Mouse (Mus musculus): Measurements from ENCODE around the gene Pou2af1. TPM values are rescaled to one million over a fixed set of nuclear protein-coding genes. Genes with fewer than 3 reads are reported as not detected.

Gene Pou2af1
- polyA plus RNA-seq, 1 experiment from 2014 or later, result 0.18 TPM

DNA sequence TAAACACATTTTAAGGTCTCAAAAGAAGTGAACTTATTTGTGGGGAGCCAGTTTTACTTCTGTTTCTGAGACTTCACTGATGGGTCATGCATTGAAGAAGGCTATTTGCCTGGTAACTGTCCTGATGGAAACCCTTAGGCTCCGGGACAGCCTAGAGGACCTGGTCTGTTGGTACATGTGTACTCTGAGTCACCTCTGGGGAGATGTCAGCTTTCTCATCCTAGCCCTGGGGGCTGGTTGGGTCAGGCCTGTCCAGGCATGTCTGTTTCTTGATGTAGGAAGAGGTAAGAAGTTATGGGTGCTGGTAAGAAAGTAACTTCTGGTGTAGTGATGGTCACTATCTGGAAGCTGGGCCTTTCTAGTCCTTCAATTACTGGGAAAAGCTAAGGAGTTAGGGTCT is 37.8 kb upstream of the Pou2af1 start:
- no peak overlapping the region for H3K4me2 ChIP-seq (ENCODE audit: low read length)
- ATAC-seq (ENCODE audit: low FRiP score, low TSS enrichment) (no peak), DNase-seq (no peak)
- H3K9me3 ChIP-seq (ENCODE audit: control insufficient read depth, low read length), result no peaks in the 10 kb centered on the region
- no peak overlapping the region for H3K27ac ChIP-seq (replicated peaks; ENCODE audit: low read depth, low read length)
- 97% methylated on average over 1 of the region's 1 CpGs for WGBS
- H3K4me3 ChIP-seq (replicated peaks; ENCODE audit: low read depth, low read length), result no peak overlapping the region
- no peak overlapping the region for H3K9ac ChIP-seq (replicated peaks; ENCODE audit: low read length)
- H3K36me3 ChIP-seq (ENCODE audit: control insufficient read depth, insufficient read depth, low read length), result no peaks in the 10 kb centered on the region
- H3K4me1 ChIP-seq (ENCODE audit: control insufficient read depth, insufficient read depth, low read length), result no peaks in the 10 kb centered on the region
- no peaks in the 10 kb centered on the region for H3K27me3 ChIP-seq (ENCODE audit: control insufficient read depth, insufficient read depth, low read length)

DNA sequence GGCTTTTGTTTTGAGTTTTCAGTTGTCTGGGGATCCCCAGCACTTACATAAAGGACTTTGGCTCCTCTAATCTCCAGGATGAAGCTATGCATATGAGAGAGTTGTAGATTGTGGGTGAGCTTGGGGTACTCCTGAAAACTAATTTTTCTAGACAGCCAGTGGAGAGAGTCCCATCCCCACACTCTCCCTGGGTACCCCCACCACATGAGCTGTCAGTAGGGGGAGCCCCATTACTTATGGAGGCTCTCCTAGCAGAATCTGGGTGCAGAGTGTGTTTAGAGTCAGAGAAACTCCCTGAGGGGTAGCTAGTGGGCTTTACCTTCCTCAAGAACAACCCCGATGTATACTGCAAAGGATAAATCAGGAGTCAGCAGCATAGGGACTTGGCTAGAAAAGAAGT is 35.2 kb upstream of the Pou2af1 start:
- no peaks in the 10 kb centered on the region for H3K36me3 ChIP-seq (ENCODE audit: control insufficient read depth, insufficient read depth, low read length)
- WGBS, result 97% methylated on average over 1 of the region's 1 CpGs
- ATAC-seq (ENCODE audit: low FRiP score, low TSS enrichment), result no peak
- H3K4me2 ChIP-seq (ENCODE audit: low read length), result no peak overlapping the region
- H3K27ac ChIP-seq (replicated peaks; ENCODE audit: low read depth, low read length), result no peak overlapping the region
- H3K27me3 ChIP-seq (ENCODE audit: control insufficient read depth, insufficient read depth, low read length), result no peaks in the 10 kb centered on the region
- no peaks in the 10 kb centered on the region for H3K9me3 ChIP-seq (ENCODE audit: control insufficient read depth, low read length)
- no peaks in the 10 kb centered on the region for H3K4me1 ChIP-seq (ENCODE audit: control insufficient read depth, insufficient read depth, low read length)
- no peak for DNase-seq
- no peak overlapping the region for H3K9ac ChIP-seq (replicated peaks; ENCODE audit: low read length)
- no peak overlapping the region for H3K4me3 ChIP-seq (replicated peaks; ENCODE audit: low read depth, low read length)

DNA sequence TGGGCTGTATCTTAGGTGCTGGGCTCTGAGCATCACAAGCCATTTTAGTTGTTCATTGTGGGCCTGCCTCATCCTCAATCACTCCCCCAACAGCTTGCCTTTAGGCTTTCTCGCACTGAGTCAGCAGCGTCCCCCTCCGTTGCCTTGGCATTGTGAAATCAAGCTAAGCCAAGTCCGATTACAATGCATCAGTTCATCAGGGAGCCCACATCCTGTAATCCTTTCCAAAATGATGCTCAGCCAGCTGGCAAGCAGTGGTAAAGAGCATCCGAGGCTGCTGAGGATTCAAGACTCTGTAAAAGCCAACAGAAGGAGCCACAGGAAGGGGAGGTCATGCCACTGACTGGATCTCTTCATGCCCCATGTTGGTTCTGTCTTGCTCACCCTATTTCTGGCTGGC is 32.9 kb upstream of the Pou2af1 start:
- H3K4me1 ChIP-seq (ENCODE audit: control insufficient read depth, insufficient read depth, low read length), result no peaks in the 10 kb centered on the region
- no peak overlapping the region for H3K27ac ChIP-seq (replicated peaks; ENCODE audit: low read depth, low read length)
- no peaks in the 10 kb centered on the region for H3K36me3 ChIP-seq (ENCODE audit: control insufficient read depth, insufficient read depth, low read length)
- no peaks in the 10 kb centered on the region for H3K9me3 ChIP-seq (ENCODE audit: control insufficient read depth, low read length)
- no peak for ATAC-seq (ENCODE audit: low FRiP score, low TSS enrichment)
- no peaks in the 10 kb centered on the region for H3K27me3 ChIP-seq (ENCODE audit: control insufficient read depth, insufficient read depth, low read length)
- H3K4me2 ChIP-seq (ENCODE audit: low read length), result no peak overlapping the region
- H3K9ac ChIP-seq (replicated peaks; ENCODE audit: low read length), result no peak overlapping the region
- 54% methylated on average over 5 of the region's 5 CpGs for WGBS
- peak; percentile 54 for DNase-seq
- no peak overlapping the region for H3K4me3 ChIP-seq (replicated peaks; ENCODE audit: low read depth, low read length)

DNA sequence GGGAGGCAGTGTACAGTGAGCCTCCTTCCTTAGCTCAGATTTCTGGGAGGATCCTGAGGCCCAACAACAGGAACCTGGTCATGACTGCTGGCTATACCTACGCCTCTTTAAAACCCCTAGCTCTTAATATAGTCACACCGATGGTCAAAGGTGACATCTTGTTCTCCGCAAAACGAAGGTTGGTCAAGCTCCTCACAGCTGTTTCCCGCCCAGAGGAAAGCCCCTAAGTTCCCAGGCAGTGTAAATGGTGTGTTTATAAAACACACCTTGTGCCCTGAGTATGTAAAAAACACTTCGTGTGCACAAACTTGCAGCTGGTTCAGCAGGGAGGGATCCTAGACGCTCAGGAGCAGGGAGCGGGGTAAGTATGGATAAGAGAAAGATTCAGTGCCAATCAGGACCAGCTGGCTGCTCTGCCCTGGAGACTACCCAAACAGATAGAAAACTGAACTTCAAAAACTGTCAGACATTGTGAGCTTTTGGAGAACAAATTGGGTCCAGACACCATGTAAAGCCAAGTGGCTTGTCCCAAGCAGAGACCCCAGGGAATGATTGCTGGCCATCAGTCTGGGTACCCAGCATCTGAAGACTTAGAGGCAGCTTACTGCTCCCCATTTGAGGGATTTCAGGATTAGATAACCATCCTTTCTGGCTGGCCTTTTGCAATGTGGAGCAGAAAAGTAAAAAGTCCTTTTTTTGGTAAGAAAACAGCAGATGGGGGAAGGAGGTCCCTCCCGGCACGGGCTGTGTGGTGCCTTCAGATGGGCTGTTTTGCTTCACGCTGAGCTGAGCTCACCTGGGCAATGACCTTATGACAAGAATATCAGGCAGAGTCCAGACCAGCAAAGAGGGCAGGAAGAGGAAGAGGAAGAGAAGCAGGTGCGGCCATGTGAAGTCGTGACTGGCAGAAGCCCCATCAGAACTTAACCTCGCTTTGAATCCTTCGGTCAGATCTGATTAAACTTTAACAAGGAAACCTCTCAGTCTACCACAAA is 30.5 kb upstream of the Pou2af1 start:
- 89% methylated on average over 15 of the region's 15 CpGs for WGBS
- no peak overlapping the region for H3K4me3 ChIP-seq (replicated peaks; ENCODE audit: low read depth, low read length)

DNA sequence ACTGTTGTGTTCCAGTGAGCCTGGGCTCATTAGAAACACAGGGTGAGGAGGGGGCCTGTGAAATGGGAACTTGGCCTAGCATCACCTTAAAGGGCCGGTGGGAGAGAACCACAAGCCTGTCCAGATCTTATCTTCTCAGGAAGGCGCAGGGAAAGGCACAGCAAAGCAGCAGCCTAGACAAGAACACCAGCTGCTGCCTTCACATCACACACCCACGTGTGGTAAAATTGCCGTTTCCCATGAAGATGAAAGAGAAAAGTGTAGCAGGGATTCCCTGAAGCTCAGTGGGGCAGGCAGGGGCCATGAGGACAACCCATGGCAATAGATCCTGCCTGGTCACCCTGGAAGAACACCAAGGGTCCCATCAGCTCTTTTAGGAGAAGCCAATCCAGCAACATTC is 28.1 kb upstream of the Pou2af1 start:
- Histone ChIP-seq H3K4me1 (ENCODE audit: control insufficient read depth, insufficient read depth, low read length) (no peaks in the 10 kb centered on the region), H3K9ac (replicated peaks; ENCODE audit: low read length) (no peak overlapping the region), H3K4me3 (replicated peaks; ENCODE audit: low read depth, low read length) (no peak overlapping the region), H3K4me2 (ENCODE audit: low read length) (no peak overlapping the region), H3K27me3 (ENCODE audit: control insufficient read depth, insufficient read depth, low read length) (no peaks in the 10 kb centered on the region), H3K36me3 (ENCODE audit: control insufficient read depth, insufficient read depth, low read length) (no peaks in the 10 kb centered on the region), H3K27ac (replicated peaks; ENCODE audit: low read depth, low read length) (no peak overlapping the region), H3K9me3 (ENCODE audit: control insufficient read depth, low read length) (no peaks in the 10 kb centered on the region)
- WGBS, result 77% methylated on average over 4 of the region's 4 CpGs
- no peak for ATAC-seq (ENCODE audit: low FRiP score, low TSS enrichment)
- DNase-seq, result no peak

More for the DNA sequence above, 30.5 kb upstream of the Pou2af1 start:
- no peaks in the 10 kb centered on the region for H3K36me3 ChIP-seq (ENCODE audit: control insufficient read depth, insufficient read depth, low read length)
- ATAC-seq (ENCODE audit: low FRiP score, low TSS enrichment) (no peak), DNase-seq (no peak)
- H3K9me3 ChIP-seq (ENCODE audit: control insufficient read depth, low read length), result no peaks in the 10 kb centered on the region
- H3K4me1 ChIP-seq (ENCODE audit: control insufficient read depth, insufficient read depth, low read length), result no peaks in the 10 kb centered on the region
- H3K9ac ChIP-seq (replicated peaks; ENCODE audit: low read length), result no peak overlapping the region
- no peaks in the 10 kb centered on the region for H3K27me3 ChIP-seq (ENCODE audit: control insufficient read depth, insufficient read depth, low read length)
- no peak overlapping the region for H3K27ac ChIP-seq (replicated peaks; ENCODE audit: low read depth, low read length)
- H3K4me2 ChIP-seq (ENCODE audit: low read length), result no peak overlapping the region

DNA sequence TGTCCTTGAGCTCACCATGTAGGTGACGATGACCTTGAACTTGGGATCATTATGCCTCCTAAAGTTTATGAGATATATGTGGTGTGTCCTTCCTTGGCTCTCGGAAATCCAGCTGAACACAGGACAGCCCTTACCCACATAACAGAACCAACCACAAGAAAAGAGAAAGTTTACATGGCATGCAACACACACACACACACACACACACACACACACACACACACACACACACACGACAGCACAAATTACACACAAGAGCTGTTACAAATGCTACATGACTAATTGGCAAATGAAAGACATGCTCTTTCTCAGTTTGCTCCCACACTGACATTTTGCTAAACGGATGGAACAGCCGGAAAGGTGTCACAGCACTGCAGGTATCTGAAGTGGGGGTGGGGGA is 27.6 kb upstream of the Pou2af1 start:
- WGBS, result 84% methylated on average over 5 of the region's 5 CpGs
- ATAC-seq (ENCODE audit: low FRiP score, low TSS enrichment) (no peak), DNase-seq (no peak)
- Histone ChIP-seq H3K36me3 (ENCODE audit: control insufficient read depth, insufficient read depth, low read length) (no peaks in the 10 kb centered on the region), H3K27me3 (ENCODE audit: control insufficient read depth, insufficient read depth, low read length) (no peaks in the 10 kb centered on the region), H3K4me1 (ENCODE audit: control insufficient read depth, insufficient read depth, low read length) (no peaks in the 10 kb centered on the region), H3K4me2 (ENCODE audit: low read length) (no peak overlapping the region), H3K4me3 (replicated peaks; ENCODE audit: low read depth, low read length) (no peak overlapping the region), H3K27ac (replicated peaks; ENCODE audit: low read depth, low read length) (no peak overlapping the region), H3K9me3 (ENCODE audit: control insufficient read depth, low read length) (no peaks in the 10 kb centered on the region), H3K9ac (replicated peaks; ENCODE audit: low read length) (no peak overlapping the region)

DNA sequence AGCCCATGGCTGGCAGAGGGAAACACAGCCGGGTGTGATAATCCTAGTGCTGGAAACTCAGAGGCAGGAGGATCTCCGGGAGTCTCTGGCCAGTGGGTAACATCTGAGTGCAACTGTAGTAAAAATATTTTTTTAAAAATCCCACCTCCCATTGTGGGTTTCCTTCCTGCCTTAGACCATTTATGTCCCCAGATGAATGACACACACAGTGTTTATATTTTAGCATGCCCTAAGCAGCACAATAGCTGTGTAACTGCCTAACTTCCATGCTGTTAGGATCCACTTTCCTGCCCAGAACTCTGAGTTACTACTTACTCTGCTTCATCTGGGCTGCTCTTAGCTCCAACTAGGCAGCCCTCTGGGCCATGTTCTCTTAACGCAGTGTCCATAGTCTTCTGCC is 22.9 kb upstream of the Pou2af1 start:
- H3K27me3 ChIP-seq (ENCODE audit: control insufficient read depth, insufficient read depth, low read length), result no peaks in the 10 kb centered on the region
- H3K4me2 ChIP-seq (ENCODE audit: low read length), result no peak overlapping the region
- DNase-seq, result no peak
- no peaks in the 10 kb centered on the region for H3K9me3 ChIP-seq (ENCODE audit: control insufficient read depth, low read length)
- no peak for ATAC-seq (ENCODE audit: low FRiP score, low TSS enrichment)
- H3K9ac ChIP-seq (replicated peaks; ENCODE audit: low read length), result no peak overlapping the region
- H3K36me3 ChIP-seq (ENCODE audit: control insufficient read depth, insufficient read depth, low read length), result no peaks in the 10 kb centered on the region
- H3K4me3 ChIP-seq (replicated peaks; ENCODE audit: low read depth, low read length), result no peak overlapping the region
- H3K27ac ChIP-seq (replicated peaks; ENCODE audit: low read depth, low read length), result no peak overlapping the region
- WGBS, result 88% methylated on average over 3 of the region's 3 CpGs
- H3K4me1 ChIP-seq (ENCODE audit: control insufficient read depth, insufficient read depth, low read length), result no peaks in the 10 kb centered on the region

DNA sequence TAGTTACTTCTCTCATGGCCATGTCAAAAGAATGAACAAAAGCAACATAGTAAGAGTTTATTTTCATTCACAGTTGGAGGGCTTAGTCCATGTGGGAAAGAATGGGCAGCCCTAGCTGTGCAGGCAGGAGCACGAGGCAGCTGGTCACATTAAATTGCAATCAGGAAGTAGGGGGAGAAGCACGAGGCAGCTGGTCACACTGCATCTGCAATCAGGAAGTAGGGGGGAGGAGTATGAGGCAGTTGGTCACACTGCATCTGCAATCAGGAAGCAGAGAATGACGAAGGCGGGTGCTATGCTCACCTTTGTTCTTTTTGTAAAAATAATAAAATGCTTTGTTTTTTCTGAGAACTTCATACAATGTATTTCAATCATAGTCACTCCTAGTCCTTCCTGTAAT is 18.7 kb upstream of the Pou2af1 start:
- H3K4me3 ChIP-seq (replicated peaks; ENCODE audit: low read depth, low read length), result no peak overlapping the region
- H3K9me3 ChIP-seq (ENCODE audit: control insufficient read depth, low read length), result no peaks in the 10 kb centered on the region
- no peak overlapping the region for H3K9ac ChIP-seq (replicated peaks; ENCODE audit: low read length)
- H3K4me1 ChIP-seq (ENCODE audit: control insufficient read depth, insufficient read depth, low read length), result no peaks in the 10 kb centered on the region
- H3K27ac ChIP-seq (replicated peaks; ENCODE audit: low read depth, low read length), result no peak overlapping the region
- H3K4me2 ChIP-seq (ENCODE audit: low read length), result no peak overlapping the region
- no peaks in the 10 kb centered on the region for H3K36me3 ChIP-seq (ENCODE audit: control insufficient read depth, insufficient read depth, low read length)
- no peaks in the 10 kb centered on the region for H3K27me3 ChIP-seq (ENCODE audit: control insufficient read depth, insufficient read depth, low read length)
- ATAC-seq (ENCODE audit: low FRiP score, low TSS enrichment) (no peak), DNase-seq (no peak)
- WGBS, result 69% methylated on average over 4 of the region's 4 CpGs

DNA sequence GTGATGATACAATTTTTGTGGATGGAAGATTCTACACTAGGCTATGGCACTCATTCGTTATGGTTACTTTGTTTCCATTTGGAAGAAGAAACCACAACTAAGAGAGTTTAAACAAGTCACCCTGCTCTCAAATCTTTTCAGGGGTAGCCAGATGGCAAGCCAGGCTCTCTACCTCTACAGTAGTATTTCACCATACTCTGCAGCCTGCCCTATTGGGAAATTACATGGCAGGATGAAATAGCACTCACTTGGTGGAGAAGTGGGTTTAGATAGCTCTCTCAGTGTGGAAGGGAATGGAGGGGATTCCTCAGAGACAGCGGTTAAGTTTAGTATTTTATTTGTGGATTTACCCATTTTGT is 4.6 kb upstream of the Pou2af1 start:
- no peaks in the 10 kb centered on the region for H3K9me3 ChIP-seq (ENCODE audit: control insufficient read depth, low read length)
- H3K4me1 ChIP-seq (ENCODE audit: control insufficient read depth, insufficient read depth, low read length), result no peaks in the 10 kb centered on the region
- no peak overlapping the region for H3K4me2 ChIP-seq (ENCODE audit: low read length)
- H3K27me3 ChIP-seq (ENCODE audit: control insufficient read depth, insufficient read depth, low read length), result no peaks in the 10 kb centered on the region
- DNase-seq (no peak), ATAC-seq (ENCODE audit: low FRiP score, low TSS enrichment) (no peak)
- H3K4me3 ChIP-seq (replicated peaks; ENCODE audit: low read depth, low read length), result no peak overlapping the region
- no peak overlapping the region for H3K27ac ChIP-seq (replicated peaks; ENCODE audit: low read depth, low read length)
- no peaks in the 10 kb centered on the region for H3K36me3 ChIP-seq (ENCODE audit: control insufficient read depth, insufficient read depth, low read length)
- 93% methylated on average over 2 of the region's 2 CpGs for WGBS
- H3K9ac ChIP-seq (replicated peaks; ENCODE audit: low read length), result no peak overlapping the region
